Mouse (Mus musculus): ENCODE measurements around the gene Zfp932.

DNA sequence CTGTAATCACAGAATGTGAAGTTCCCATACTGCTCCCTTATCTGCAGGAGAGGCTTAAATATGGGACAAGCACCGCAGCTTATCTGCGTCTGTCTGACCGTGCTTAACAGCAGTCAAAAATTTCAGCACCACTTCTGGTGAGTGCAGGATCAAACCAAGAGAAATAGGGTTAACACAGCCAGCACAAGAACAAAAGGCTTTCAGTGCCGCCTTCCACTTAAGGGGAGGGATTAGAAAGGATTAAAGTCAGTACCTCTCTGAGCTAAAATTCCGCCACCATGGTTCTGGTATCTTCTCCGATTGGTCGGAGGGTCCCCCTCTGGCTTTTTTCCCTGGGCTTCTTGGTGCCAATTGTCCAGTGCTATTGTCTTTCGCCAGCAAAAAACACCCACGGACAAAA is 27.0 kb downstream of the Zfp932 start:
- TF ChIP-seq CTCF (IDR thresholded peaks at IDR 0.05; ENCODE audit: low read depth), result no peak
- TF ChIP-seq EP300 (IDR thresholded peaks at IDR 0.05; ENCODE audit: low read depth), result no peak
